Mouse (Mus musculus) CH12.LX (cell line): ENCODE measurements around the gene Serpina1e. TPM values are rescaled to one million over a fixed set of nuclear protein-coding genes. Genes with fewer than 3 reads are reported as not detected.

Experiments used
- DNase-seq: peaks from one replicate; pipeline ENCODE4 v3.0.0-alpha.2; 2013; ENCODE audit errors: extremely low read depth
- H3K27ac ChIP-seq: 2 replicates; pipeline ENCODE4 v1.5.1; 2012; ENCODE audit warnings: low read depth, mild to moderate bottlenecking, control low read depth, moderate library complexity; ENCODE audit not compliant: insufficient read depth
- H3K27me3 ChIP-seq: replicated peaks from 2 replicates; pipeline ENCODE3; 2012; ENCODE audit warnings: inconsistent platforms
- H3K36me3 ChIP-seq, 2 experiments: replicated peaks in 1 of 2; 2 replicates each; pipeline versions ENCODE3 to v1.6.1; 2012; ENCODE audit warnings: inconsistent platforms in 1 of 2, low read length in 1 of 2, mild to moderate bottlenecking in 1 of 2, mixed read lengths in 1 of 2, moderate library complexity in 1 of 2; ENCODE audit not compliant: control insufficient read depth in 1 of 2, insufficient read depth in 1 of 2
- H3K4me1 ChIP-seq, 2 experiments: 2 replicates each; pipeline ENCODE4 v1.6.1; 2012; ENCODE audit warnings: inconsistent platforms in 1 of 2, moderate library complexity in 1 of 2; ENCODE audit not compliant: insufficient read depth in 2 of 2, control insufficient read depth in 1 of 2
- H3K4me2 ChIP-seq: 2 replicates; pipeline ENCODE4 v1.6.1; 2012; ENCODE audit warnings: low read depth, mild to moderate bottlenecking, control low read depth; ENCODE audit not compliant: poor library complexity, insufficient read depth, severe bottlenecking
- H3K4me3 ChIP-seq, 3 experiments: fragments of 150-350 bp in 1 of 3; sonication (generic) in 1 of 3; replicated peaks in 1 of 3; 2 replicates each; pipeline versions ENCODE3 to v1.5.1; 2011 to 2012; ENCODE audit warnings: low read depth in 2 of 3, low read length in 2 of 3, mild to moderate bottlenecking in 2 of 3, moderate library complexity in 2 of 3, control low read depth in 1 of 3, improper control_type of control experiment in 1 of 3, inconsistent platforms in 1 of 3, mixed read lengths in 1 of 3; ENCODE audit not compliant: poor library complexity in 1 of 3
- H3K79me2 ChIP-seq: replicated peaks from 2 replicates; pipeline ENCODE4 v1.6.1; 2012; ENCODE audit warnings: mild to moderate bottlenecking, moderate library complexity; ENCODE audit not compliant: control insufficient read depth, poor library complexity, insufficient read depth, severe bottlenecking; ENCODE audit errors: extremely low read depth
- H3K9ac ChIP-seq: 2 replicates; pipeline ENCODE4 v1.6.1; 2012; ENCODE audit warnings: low read depth, mild to moderate bottlenecking, control low read depth, moderate library complexity; ENCODE audit not compliant: insufficient read depth
- H3K9me3 ChIP-seq: replicated peaks from 2 replicates; pipeline ENCODE3; 2012; ENCODE audit warnings: low read length, inconsistent platforms, mixed read lengths
- CHD2 ChIP-seq: IDR thresholded peaks from 2 replicates; pipeline ENCODE4 v1.6.1; 2011; ENCODE audit warnings: low read length, improper control_type of control experiment
- CTCF ChIP-seq, 2 experiments: IDR thresholded peaks in 1 of 2; conservative IDR thresholded peaks in 1 of 2; 2 replicates each; pipeline ENCODE4 v1.5.1; 2011 to 2012; ENCODE audit warnings: low read depth in 2 of 2, low read length in 2 of 2, improper control_type of control experiment in 1 of 2, inconsistent platforms in 1 of 2, mild to moderate bottlenecking in 1 of 2, moderate library complexity in 1 of 2
- ETS1 ChIP-seq: conservative IDR thresholded peaks from 2 replicates; pipeline ENCODE4 v1.6.1; 2012; ENCODE audit warnings: low read depth, mild to moderate bottlenecking, inconsistent platforms, low read length, improper control_type of control experiment, moderate library complexity
- JUND ChIP-seq: conservative IDR thresholded peaks from 2 replicates; pipeline ENCODE4 v1.6.1; 2011; ENCODE audit warnings: low read depth, low read length, improper control_type of control experiment
- KAT2A ChIP-seq: IDR thresholded peaks from 2 replicates; pipeline ENCODE4 v1.6.1; 2012; ENCODE audit warnings: low read length, improper control_type of control experiment, inconsistent platforms; ENCODE audit not compliant: insufficient replicate concordance
- MAZ ChIP-seq: IDR thresholded peaks from 2 replicates; pipeline ENCODE4 v1.6.1; 2012; ENCODE audit warnings: low read depth, mild to moderate bottlenecking, inconsistent platforms, low read length, improper control_type of control experiment, moderate library complexity
- NRF1 ChIP-seq: IDR thresholded peaks from 2 replicates; pipeline ENCODE4 v1.6.1; 2014; ENCODE audit warnings: low read depth, mild to moderate bottlenecking, inconsistent platforms, low read length, improper control_type of control experiment, moderate library complexity
- POLR2A ChIP-seq: IDR thresholded peaks from 2 replicates; pipeline ENCODE4 v1.6.1; 2011; ENCODE audit warnings: low read depth, mild to moderate bottlenecking, improper control_type of control experiment, low read length
- RAD21 ChIP-seq: IDR thresholded peaks from 2 replicates; pipeline ENCODE4 v1.6.1; 2011; ENCODE audit warnings: low read depth, mild to moderate bottlenecking, low read length, improper control_type of control experiment, moderate library complexity
- RCOR1 ChIP-seq: conservative IDR thresholded peaks from 2 replicates; pipeline ENCODE4 v1.6.1; 2012; ENCODE audit warnings: low read depth, mild to moderate bottlenecking, inconsistent platforms, low read length, improper control_type of control experiment
- SIN3A ChIP-seq: IDR thresholded peaks from 2 replicates; pipeline ENCODE4 v1.6.1; 2012; ENCODE audit warnings: low read length, improper control_type of control experiment, inconsistent platforms
- SMC3 ChIP-seq: IDR thresholded peaks from 2 replicates; pipeline ENCODE4 v1.6.1; 2011; ENCODE audit warnings: low read depth, low read length, improper control_type of control experiment
- TBP ChIP-seq: conservative IDR thresholded peaks from 2 replicates; pipeline ENCODE4 v1.6.1; 2011; ENCODE audit warnings: low read depth, low read length, improper control_type of control experiment
- USF2 ChIP-seq: conservative IDR thresholded peaks from 2 replicates; pipeline ENCODE4 v1.6.1; 2011; ENCODE audit warnings: low read depth, low read length, improper control_type of control experiment
- ZC3H11A ChIP-seq: IDR thresholded peaks from 2 replicates; pipeline ENCODE4 v1.6.1; 2012; ENCODE audit warnings: low read depth, mild to moderate bottlenecking, inconsistent platforms, low read length, improper control_type of control experiment
- ZMIZ1 ChIP-seq: IDR thresholded peaks from 2 replicates; pipeline ENCODE4 v1.6.1; 2012; ENCODE audit warnings: low read depth, mild to moderate bottlenecking, inconsistent platforms, low read length, improper control_type of control experiment
- dilution Hi-C: fragments of 300-500 bp; cut with MboI; formaldehyde crosslinking; loops from 2 replicates; pipeline ENCODE4 v1.14.3; 2020; ENCODE audit warnings: low sequenced_read_pairs; ENCODE audit not compliant: extremely low pct_unique_long_range_greater_than_20kb, extremely low pct_ligation_motif_present
- in situ Hi-C: fragments of 300-500 bp; cut with MboI; formaldehyde crosslinking; loops from 3 replicates; pipeline ENCODE4 v1.14.3; 2019; ENCODE audit warnings: low sequenced_read_pairs, low pct_ligation_motif_present, low pct_unique_long_range_greater_than_20kb, mixed read lengths
- polyA plus RNA-seq: library from polyadenylated mRNA; unstranded; fragments of >175 nt; gene quantifications from 2 replicates; pipeline ENCODE4 v1.2.1, GENCODE M21; 2012; ENCODE audit warnings: low read depth; ENCODE audit not compliant: insufficient read length
- total RNA-seq, 2 experiments: library from RNA; depleted of rRNA; stranded (reverse); fragments of 300-350 nt in 1 of 2; fragments of >200 nt in 1 of 2; gene quantifications; 2 replicates each; pipeline ENCODE4 v1.2.3; 2012 to 2014

Serpina1e gene
- total and polyA plus RNA-seq, 3 experiments = not detected

DNA sequence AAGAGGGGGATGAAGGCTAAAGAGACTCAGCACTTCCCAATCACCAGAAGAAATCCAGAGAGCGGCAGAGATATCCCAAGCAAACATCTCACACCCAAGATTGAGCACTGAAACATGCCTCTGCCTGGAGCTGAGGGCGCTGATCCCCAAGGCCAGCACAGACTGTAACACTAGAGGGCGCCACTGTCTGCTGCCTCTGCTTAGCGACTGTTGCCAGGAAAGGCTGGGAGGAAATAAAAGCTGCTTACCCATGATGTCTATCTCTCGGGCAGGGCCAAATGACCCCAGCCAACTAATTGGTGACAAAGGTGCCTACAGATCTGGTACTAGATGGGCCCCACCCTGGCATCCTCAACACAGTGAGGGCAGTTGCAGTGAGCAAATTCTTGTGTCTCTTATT, 19.1 kb upstream of the Serpina1e start:
- no peak overlapping the region for H3K27ac ChIP-seq
- no peak overlapping the region for H3K4me3 ChIP-seq
- peak; percentile 58 for DNase-seq
- H3K27me3 ChIP-seq = peaks cover 62% of the 10 kb centered on the region
- dilution Hi-C loops = no loop called here
- no peak overlapping the region for H3K9ac ChIP-seq
- in situ Hi-C loops = no loop called here
- no peaks in the 10 kb centered on the region for H3K9me3 ChIP-seq
- TF ChIP-seq SIN3A (no peak), SMC3 (peak; percentile 29), CTCF (conservative IDR thresholded peaks at IDR 0.05 in 1 of 2, IDR thresholded peaks at IDR 0.05 in 1 of 2; ENCODE audit: low read depth in 2 of 2, low read length in 2 of 2) (peak; percentile 68 to 76), RAD21 (peak; percentile 41), KAT2A (no peak), USF2 (no peak), NRF1 (no peak)
- no peaks in the 10 kb centered on the region for H3K36me3 ChIP-seq
- H3K79me2 ChIP-seq = no peaks in the 10 kb centered on the region
- H3K4me1 ChIP-seq = no peaks in the 10 kb centered on the region
- H3K4me2 ChIP-seq = no peak overlapping the region

DNA sequence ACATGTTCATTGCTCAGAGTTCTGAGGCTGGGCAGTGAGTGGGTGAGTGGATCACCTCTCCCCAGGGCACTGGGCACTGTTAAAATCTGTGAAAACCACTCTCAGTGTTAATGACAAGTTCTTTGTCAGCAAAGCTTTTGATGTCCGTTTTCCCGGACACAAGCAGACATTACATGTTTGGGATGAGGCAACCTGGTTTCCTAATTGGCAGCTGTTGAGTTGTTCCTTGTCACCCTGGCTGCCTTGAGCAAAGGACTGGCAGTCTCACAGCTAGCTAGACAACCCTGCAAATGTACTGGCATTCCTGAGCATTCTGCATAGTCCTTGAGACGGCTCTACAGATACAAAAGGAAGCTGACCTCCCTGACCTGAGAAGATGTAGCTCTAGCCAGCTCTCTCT, 18.3 kb upstream of the Serpina1e start:
- H3K79me2 ChIP-seq = no peaks in the 10 kb centered on the region
- dilution Hi-C loops (no loop called here), in situ Hi-C loops (no loop called here)
- no peak overlapping the region for H3K27ac ChIP-seq
- no peaks in the 10 kb centered on the region for H3K4me1 ChIP-seq
- no peak overlapping the region for H3K4me3 ChIP-seq
- H3K36me3 ChIP-seq = no peaks in the 10 kb centered on the region
- no peak overlapping the region for H3K4me2 ChIP-seq
- TF ChIP-seq ZMIZ1 (no peak), RCOR1 (no peak), JUND (no peak), USF2 (no peak), KAT2A (no peak), ETS1 (no peak), ZC3H11A (no peak), MAZ (no peak), CHD2 (no peak), POLR2A (no peak)
- DNase-seq = no peak
- H3K27me3 ChIP-seq = peaks cover 61% of the 10 kb centered on the region
- no peaks in the 10 kb centered on the region for H3K9me3 ChIP-seq
- no peak overlapping the region for H3K9ac ChIP-seq

DNA sequence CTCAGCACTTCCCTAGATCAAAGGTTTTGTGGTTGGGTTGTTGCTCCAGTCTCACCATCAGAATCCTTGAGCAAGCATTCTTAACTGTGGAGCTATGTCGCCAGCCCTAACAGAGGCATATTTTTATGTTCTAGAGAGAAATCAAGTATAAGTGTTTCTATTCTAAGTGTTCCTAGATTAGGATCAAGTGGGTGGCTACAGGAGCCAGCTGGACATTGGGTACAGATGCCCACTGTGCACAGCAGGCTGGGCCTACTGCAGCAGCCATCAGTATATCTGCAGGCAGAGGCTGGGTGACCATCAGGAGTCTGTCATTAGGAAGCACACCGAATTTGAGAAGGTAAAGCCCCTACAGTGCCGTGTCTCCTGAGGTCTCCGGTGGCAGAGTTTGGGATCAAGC, 12.3 kb upstream of the Serpina1e start:
- dilution Hi-C loops = no loop called here

More for the DNA sequence above, 12.3 kb upstream of the Serpina1e start:
- no peak overlapping the region for H3K9ac ChIP-seq
- no peak overlapping the region for H3K27ac ChIP-seq
- peaks cover 65% of the 10 kb centered on the region for H3K27me3 ChIP-seq
- TF ChIP-seq SMC3 (no peak), POLR2A (no peak), TBP (no peak)
- no peaks in the 10 kb centered on the region for H3K79me2 ChIP-seq
- H3K4me2 ChIP-seq = no peak overlapping the region
- no peak for DNase-seq
- H3K4me1 ChIP-seq = no peaks in the 10 kb centered on the region
- H3K4me3 ChIP-seq = no peak overlapping the region
- no peaks in the 10 kb centered on the region for H3K9me3 ChIP-seq
- H3K36me3 ChIP-seq = no peaks in the 10 kb centered on the region
- in situ Hi-C loops = no loop called here
